ENCODE assay signal across 9 mouse cellular contexts in genomic region chr7:43470373-43470772, GRCm38 (mm10). TPM values are rescaled to one million over a fixed set of nuclear protein-coding genes. Genes with fewer than 3 reads are reported as not detected.
DNase-seq lines count a peak whose midpoint lies in the region; ATAC-seq and TF ChIP-seq lines count a peak whose summit lies in the region.
"Had no signal": no experiment of that assay in that cellular context is flagged by ENCODE, and none has a peak within 500 bp of the region (broad histone marks: within the 10 kb centered on the region; RNA-seq: fewer than 3 reads in every experiment).

No protein-coding gene starts in this region.

- peak; percentile 55 for DNase-seq in hindbrain, postnatal 0 days (ENCODE audit: low spot score)
- no peak for DNase-seq in hindbrain, embryonic 14.5 days (ENCODE audit: low spot score)
- peak; percentile 65 for DNase-seq in A20 (ENCODE audit: low read depth, low spot score)
- peak; percentile 73 for DNase-seq in ES-CJ7 (ENCODE audit: low read depth, low spot score)
- DNase-seq in forelimb bud, embryonic 11.5 days (ENCODE audit: low read depth, low spot score) = peak; percentile 49
- peak; percentile 32 to 76 for DNase-seq in spleen, postnatal 4 days (ENCODE audit: low spot score in 2 of 2)
- DNase-seq in gastrocnemius, postnatal 36 days = no peak
- DNase-seq in left cerebral cortex, postnatal 36 days (ENCODE audit: low spot score in 2 of 2) = no peak

- H3K27me3 ChIP-seq in hindbrain, postnatal 0 days (ENCODE audit: insufficient read depth, low read length) = no peaks in the 10 kb centered on the region
- 0 out of 2 replicates have a peak, but pooled peaks cover 5% of the 10 kb centered on the region for H3K27me3 ChIP-seq in hindbrain, embryonic 14.5 days (ENCODE audit: control insufficient read depth, insufficient read depth, low read length)

- H3K4me1 ChIP-seq in hindbrain, postnatal 0 days (ENCODE audit: insufficient read depth, low read length) = 0 out of 2 replicates have a peak, but pooled peaks cover under 1% of the 10 kb centered on the region
- 0 out of 2 replicates have a peak, but pooled peaks cover 5% of the 10 kb centered on the region for H3K4me1 ChIP-seq in hindbrain, embryonic 14.5 days (replicated peaks; ENCODE audit: control insufficient read depth, insufficient read depth, low read length)

- no peak overlapping the region for H3K4me2 ChIP-seq in hindbrain, postnatal 0 days (ENCODE audit: low read depth, low read length)
- H3K4me2 ChIP-seq in hindbrain, embryonic 14.5 days (replicated peaks) = no peak overlapping the region

- WGBS in hindbrain, postnatal 0 days = 44% methylated on average over 8 of the region's 8 CpGs
- WGBS in hindbrain, embryonic 14.5 days = 43% methylated on average over 8 of the region's 8 CpGs

- 0 out of 2 replicates have a peak, but pooled peaks cover 2% of the 10 kb centered on the region for H3K36me3 ChIP-seq in hindbrain, postnatal 0 days (ENCODE audit: insufficient read depth, low read length)
- H3K36me3 ChIP-seq in hindbrain, embryonic 14.5 days (replicated peaks; ENCODE audit: control insufficient read depth, insufficient read depth) = peaks cover 21% of the 10 kb centered on the region

- no peak overlapping the region for H3K27ac ChIP-seq in hindbrain, postnatal 0 days
- no peak overlapping the region for H3K27ac ChIP-seq in hindbrain, embryonic 14.5 days

- H3K9me3 ChIP-seq in hindbrain, postnatal 0 days (ENCODE audit: low read length) = no peaks in the 10 kb centered on the region
- H3K9me3 ChIP-seq in hindbrain, embryonic 14.5 days (ENCODE audit: control insufficient read depth, low read length) = no peaks in the 10 kb centered on the region

- no peak overlapping the region for H3K4me3 ChIP-seq in hindbrain, postnatal 0 days (ENCODE audit: low read length)
- H3K4me3 ChIP-seq in hindbrain, embryonic 14.5 days (replicated peaks; ENCODE audit: low read length) = no peak overlapping the region

- no peak for ATAC-seq in hindbrain, postnatal 0 days
- no peak for ATAC-seq in hindbrain, embryonic 14.5 days (ENCODE audit: low FRiP score)

- no peak overlapping the region for H3K9ac ChIP-seq in hindbrain, postnatal 0 days (replicated peaks; ENCODE audit: low read length)
- H3K9ac ChIP-seq in hindbrain, embryonic 14.5 days = no peak overlapping the region

- intact Hi-C loops in gastrocnemius, postnatal 36 days (cut with DNase I) = no loop called here
- intact Hi-C loops in left cerebral cortex, postnatal 36 days (cut with DNase I) = no loop called here

- peak; percentile 70 for TF ChIP-seq CTCF in hindbrain, postnatal 0 days (IDR thresholded peaks at IDR 0.05; ENCODE audit: low read depth)

RNA-seq across cellular contexts. Expression of gene Vsig10l, which starts 7.4 kb away (rescaled TPM):
- 15.8 and 20.1 TPM in 2 replicates for total RNA-seq in hindbrain, postnatal 0 days (2014; rRNA removed)
- polyA plus RNA-seq in hindbrain, postnatal 0 days (2015; fragmentation: Nextera tagmentation; extraction: Ambion mirVana) = 23.1 and 25.8 TPM in 2 replicates
- 15.6 and 17.8 TPM in 2 replicates for polyA plus RNA-seq in hindbrain, embryonic 14.5 days (2014; fragmentation: Nextera tagmentation; extraction: Ambion mirVana)
- total RNA-seq in gastrocnemius, postnatal 36 days (2021) = 1 to 10 TPM; 1.7 TPM
- total RNA-seq in left cerebral cortex, postnatal 36 days (2021) = 1 to 10 TPM; 2.2 to 2.6 TPM

RNA-seq across cellular contexts. Expression of gene Iglon5, which starts 19.5 kb away (rescaled TPM):
- 64.7 and 69.9 TPM in 2 replicates for total RNA-seq in hindbrain, postnatal 0 days (2014; rRNA removed)
- 8.0 and 8.6 TPM in 2 replicates for polyA plus RNA-seq in hindbrain, postnatal 0 days (2015; fragmentation: Nextera tagmentation; extraction: Ambion mirVana)
- polyA plus RNA-seq in hindbrain, embryonic 14.5 days (2014; fragmentation: Nextera tagmentation; extraction: Ambion mirVana) = 10.0 and 11.1 TPM in 2 replicates
- total RNA-seq in gastrocnemius, postnatal 36 days (2021) = under 1 TPM; 0.23 to 0.27 TPM
- total RNA-seq in left cerebral cortex, postnatal 36 days (2021) = 10 to 100 TPM; 27.3 to 28.1 TPM

RNA-seq across cellular contexts. Expression of gene Gm45233, which starts 26.4 kb away (rescaled TPM):
- total RNA-seq in hindbrain, postnatal 0 days (2014; rRNA removed) = 2.6 TPM in 1 of 2 replicates, not detected in the other
- polyA plus RNA-seq in hindbrain, postnatal 0 days (2015; fragmentation: Nextera tagmentation; extraction: Ambion mirVana) = 0.43 and 0.83 TPM in 2 replicates
- polyA plus RNA-seq in hindbrain, embryonic 14.5 days (2014; fragmentation: Nextera tagmentation; extraction: Ambion mirVana) = 0.62 TPM in 1 of 2 replicates, not detected in the other
- under 1 TPM in 1 of 2 experiments, not detected in 1; 0.79 TPM for total RNA-seq in gastrocnemius, postnatal 36 days (2021)
- 1 to 10 TPM in 1 of 2 experiments, not detected in 1; 1.7 TPM for total RNA-seq in left cerebral cortex, postnatal 36 days (2021)

RNA-seq across cellular contexts. Expression of gene Etfb, which starts 26.5 kb away (rescaled TPM):
- 42.1 and 42.9 TPM in 2 replicates for total RNA-seq in hindbrain, postnatal 0 days (2014; rRNA removed)
- 148 and 149 TPM in 2 replicates for polyA plus RNA-seq in hindbrain, postnatal 0 days (2015; fragmentation: Nextera tagmentation; extraction: Ambion mirVana)
- 122 and 144 TPM in 2 replicates for polyA plus RNA-seq in hindbrain, embryonic 14.5 days (2014; fragmentation: Nextera tagmentation; extraction: Ambion mirVana)
- 100 to 1,000 TPM; 264 to 310 TPM for total RNA-seq in gastrocnemius, postnatal 36 days (2021)
- total RNA-seq in left cerebral cortex, postnatal 36 days (2021) = 10 to 100 TPM; 50.8 to 60.6 TPM

RNA-seq across cellular contexts. Expression of gene Cldnd2, which starts 29.8 kb away (rescaled TPM):
- total RNA-seq in hindbrain, postnatal 0 days (2014; rRNA removed) = not detected in 2 replicates
- polyA plus RNA-seq in hindbrain, postnatal 0 days (2015; fragmentation: Nextera tagmentation; extraction: Ambion mirVana) = not detected in 2 replicates
- not detected in 2 replicates for polyA plus RNA-seq in hindbrain, embryonic 14.5 days (2014; fragmentation: Nextera tagmentation; extraction: Ambion mirVana)
- total RNA-seq in gastrocnemius, postnatal 36 days (2021) = not detected
- total RNA-seq in left cerebral cortex, postnatal 36 days (2021) = not detected
- polyA plus RNA-seq: limb, embryonic 14.5 days had no signal

Comparison
In these comparisons a context has a peak if more than half of its experiments do, and no peak if none do; other contexts are left out.
1. DNase-seq: peak in hindbrain, postnatal 0 days (single experiment), A20 (single experiment), ES-CJ7 (single experiment), forelimb bud, embryonic 11.5 days (single experiment) and spleen, postnatal 4 days (2 of 2); none in hindbrain, embryonic 14.5 days (single experiment), gastrocnemius, postnatal 36 days (0 of 2) and left cerebral cortex, postnatal 36 days (0 of 2).
2. RNA of gene Iglon5, which starts 19.5 kb away (total RNA-seq): 64.7 to 69.9 TPM in hindbrain, postnatal 0 days and 27.3 to 28.1 TPM in left cerebral cortex, postnatal 36 days; 0.23 to 0.27 TPM in gastrocnemius, postnatal 36 days; every median in the first group is over 10 times any median in the second.